Mouse (Mus musculus) midbrain, embryonic 10.5 days (tissue): Measurements from ENCODE around the gene Tmem30b. TPM values are rescaled to one million over a fixed set of nuclear protein-coding genes. Genes with fewer than 3 reads are reported as not detected.
A peak's percentile ranks its signal among the peaks of the same experiment; 100 is the strongest.

Experiments used
- DNase-seq: peaks from one replicate; pipeline ENCODE4 v3.0.0-alpha.2; 2017; ENCODE audit warnings: low spot score
- H3K27ac ChIP-seq: fragments of 300-500 bp; sonication (generic); replicated peaks from 2 replicates; pipeline ENCODE4 v1.5.1; 2016; ENCODE audit warnings: mild to moderate bottlenecking
- H3K27me3 ChIP-seq: fragments of 300-500 bp; sonication (generic); 2 replicates; pipeline ENCODE4 v1.6.1; 2016; ENCODE audit warnings: low read depth, mild to moderate bottlenecking; ENCODE audit not compliant: poor library complexity, severe bottlenecking
- H3K36me3 ChIP-seq: fragments of 300-500 bp; sonication (generic); 2 replicates; pipeline ENCODE4 v1.6.1; 2016; ENCODE audit warnings: mild to moderate bottlenecking, moderate library complexity
- H3K4me1 ChIP-seq: fragments of 300-500 bp; sonication (generic); 2 replicates; pipeline ENCODE4 v1.6.1; 2016
- H3K4me3 ChIP-seq: fragments of 300-500 bp; sonication (generic); 2 replicates; pipeline ENCODE4 v1.5.1; 2016; ENCODE audit warnings: mild to moderate bottlenecking, moderate library complexity
- H3K9me3 ChIP-seq: fragments of 300-500 bp; sonication (generic); replicated peaks from 2 replicates; pipeline ENCODE4 v1.6.1; 2016; ENCODE audit warnings: mild to moderate bottlenecking
- WGBS: fragments of 180-500 bp; shearing (Covaris S2); methylation state at CpG from one replicate; pipeline ENCODE4 v1.1.7; 2016; 5-methylcytosine and 5-hydroxymethylcytosine counted together
- polyA plus RNA-seq: library from polyadenylated mRNA; unstranded; fragments of >200 nt; fragmentation: Nextera tagmentation; extraction: Ambion mirVana; gene quantifications from 2 replicates; pipeline ENCODE4 v1.2.1, GENCODE M21; 2016

Tmem30b gene
- polyA plus RNA-seq: 1.6 and 1.8 TPM in 2 replicates

- WGBS: 3% methylated on average over 59 of the region's 61 CpGs
- H3K4me3 ChIP-seq: peak within 1 kb of the TSS; percentile 53
- no peak within 1 kb of the TSS; the same call in 1 of the 2 replicates for H3K27ac ChIP-seq
- no peaks in the 10 kb centered on the region for H3K9me3 ChIP-seq
- peaks cover 14% of the 10 kb centered on the region for H3K4me1 ChIP-seq
- peaks cover 99% of the 10 kb centered on the region for H3K27me3 ChIP-seq
- no peak for DNase-seq
- no peaks in the 10 kb centered on the region for H3K36me3 ChIP-seq
Measured at GRCm38 (mm10) chr12:73546086-73546711, at the start of gene Tmem30b. Tmem30b (minus strand) TSS chr12:73546392.

GRCm38 (mm10) chr12:73595226-73595625 is 49.0 kb upstream of the Tmem30b start:
- H3K4me3 ChIP-seq: no peak overlapping the region
- DNase-seq: no peak
- 83% methylated on average over 8 of the region's 8 CpGs for WGBS
- no peaks in the 10 kb centered on the region for H3K9me3 ChIP-seq
- peaks cover 15% of the 10 kb centered on the region for H3K4me1 ChIP-seq
- H3K27ac ChIP-seq: no peak overlapping the region
- no peaks in the 10 kb centered on the region for H3K27me3 ChIP-seq
- H3K36me3 ChIP-seq: no peaks in the 10 kb centered on the region

- Histone ChIP-seq H3K4me3 (no peak overlapping the region), H3K4me1 (0 out of 2 replicates have a peak, but pooled peaks cover 6% of the 10 kb centered on the region), H3K27me3 (no peaks in the 10 kb centered on the region), H3K27ac (no peak overlapping the region), H3K36me3 (no peaks in the 10 kb centered on the region), H3K9me3 (no peaks in the 10 kb centered on the region)
- WGBS: 88% methylated on average over 9 of the region's 9 CpGs
- no peak for DNase-seq
Measured at GRCm38 (mm10) chr12:73594177-73594745, 48.1 kb upstream of the Tmem30b start.

- H3K36me3 ChIP-seq: no peaks in the 10 kb centered on the region
- DNase-seq: no peak
- H3K9me3 ChIP-seq: no peaks in the 10 kb centered on the region
- peaks cover 3% of the 10 kb centered on the region for H3K27me3 ChIP-seq
- no peak overlapping the region for H3K4me3 ChIP-seq
- 0 out of 2 replicates have a peak, but pooled peaks cover 4% of the 10 kb centered on the region for H3K4me1 ChIP-seq
- no peak overlapping the region for H3K27ac ChIP-seq
- 89% methylated on average over 12 of the region's 12 CpGs for WGBS
Measured at GRCm38 (mm10) chr12:73593021-73593798, 47.0 kb upstream of the Tmem30b start.

- Histone ChIP-seq H3K27ac (no peak overlapping the region), H3K4me1 (no peaks in the 10 kb centered on the region), H3K36me3 (no peaks in the 10 kb centered on the region), H3K4me3 (no peak overlapping the region), H3K9me3 (no peaks in the 10 kb centered on the region), H3K27me3 (peaks cover 19% of the 10 kb centered on the region)
- WGBS: 74% methylated on average over 6 of the region's 11 CpGs
- no peak for DNase-seq
Measured at GRCm38 (mm10) chr12:73591625-73592024, 45.4 kb upstream of the Tmem30b start.

GRCm38 (mm10) chr12:73590627-73591276 is 44.6 kb upstream of the Tmem30b start:
- H3K27ac ChIP-seq: no peak overlapping the region
- peaks cover 28% of the 10 kb centered on the region for H3K27me3 ChIP-seq
- peaks cover 5% of the 10 kb centered on the region for H3K4me1 ChIP-seq
- no peak overlapping the region for H3K4me3 ChIP-seq
- no peaks in the 10 kb centered on the region for H3K9me3 ChIP-seq
- DNase-seq: no peak
- 91% methylated on average over 15 of the region's 15 CpGs for WGBS
- no peaks in the 10 kb centered on the region for H3K36me3 ChIP-seq

- no peaks in the 10 kb centered on the region for H3K36me3 ChIP-seq
- no peak overlapping the region for H3K27ac ChIP-seq
- peaks cover 21% of the 10 kb centered on the region for H3K4me1 ChIP-seq
- no peak overlapping the region for H3K4me3 ChIP-seq
- peaks cover 55% of the 10 kb centered on the region for H3K27me3 ChIP-seq
- 69% methylated on average over 3 of the region's 3 CpGs for WGBS
- H3K9me3 ChIP-seq: no peaks in the 10 kb centered on the region
- no peak for DNase-seq
Measured at GRCm38 (mm10) chr12:73587262-73587661, 41.1 kb upstream of the Tmem30b start.

GRCm38 (mm10) chr12:73585850-73586249 is 39.7 kb upstream of the Tmem30b start:
- Histone ChIP-seq H3K4me3 (peak overlapping the region; percentile 75), H3K27ac (no peak overlapping the region), H3K4me1 (peaks cover 21% of the 10 kb centered on the region), H3K36me3 (no peaks in the 10 kb centered on the region), H3K27me3 (peaks cover 67% of the 10 kb centered on the region), H3K9me3 (no peaks in the 10 kb centered on the region)
- 5% methylated on average over 7 of the region's 7 CpGs for WGBS
- peak; percentile 24 for DNase-seq

GRCm38 (mm10) chr12:73585241-73585801 is 39.1 kb upstream of the Tmem30b start:
- Histone ChIP-seq H3K4me1 (peaks cover 21% of the 10 kb centered on the region), H3K27me3 (peaks cover 72% of the 10 kb centered on the region), H3K27ac (peak overlapping the region; percentile 87), H3K4me3 (peak overlapping the region; percentile 75), H3K36me3 (no peaks in the 10 kb centered on the region), H3K9me3 (no peaks in the 10 kb centered on the region)
- under 1% methylated on average over 33 of the region's 33 CpGs for WGBS
- DNase-seq: peak; percentile 45

- Histone ChIP-seq H3K4me1 (peaks cover 21% of the 10 kb centered on the region), H3K36me3 (no peaks in the 10 kb centered on the region), H3K4me3 (peak within 1 kb of the TSS; percentile 75), H3K27me3 (peaks cover 73% of the 10 kb centered on the region), H3K9me3 (no peaks in the 10 kb centered on the region), H3K27ac (peak within 1 kb of the TSS; percentile 87)
- under 1% methylated on average over 53 of the region's 61 CpGs for WGBS
- DNase-seq: peak; percentile 87
Measured at GRCm38 (mm10) chr12:73584610-73585240, 38.5 kb upstream of the Tmem30b start, which contains the start of gene Prkch. Prkch (plus strand) TSS chr12:73584796.

GRCm38 (mm10) chr12:73583813-73584609 is 37.8 kb upstream of the Tmem30b start:
- peak overlapping the region; percentile 87 for H3K27ac ChIP-seq
- 4% methylated on average over 33 of the region's 33 CpGs for WGBS

More at GRCm38 (mm10) chr12:73583813-73584609, 37.8 kb upstream of the Tmem30b start:
- no peaks in the 10 kb centered on the region for H3K9me3 ChIP-seq
- no peaks in the 10 kb centered on the region for H3K36me3 ChIP-seq
- peaks cover 21% of the 10 kb centered on the region for H3K4me1 ChIP-seq
- peaks cover 73% of the 10 kb centered on the region for H3K27me3 ChIP-seq
- peak overlapping the region; percentile 75 for H3K4me3 ChIP-seq
- DNase-seq: peak; percentile 33
